Mouse (Mus musculus) heart, embryonic 11.5 days (tissue): ENCODE measurements at regions not wholly inside any gene's neighbourhood (a gene's known extent, or its start where the extent isn't known, plus 50 kb on each side); places are given as distances from the start of the nearest gene placed in this dataset.

Experiments used
- ATAC-seq: fragments of 200-750 bp; cut with Nextera tagmentation; replicated peaks from 2 replicates; pipeline ENCODE4 v1.8.0; 2017; ENCODE audit warnings: moderate library complexity; ENCODE audit not compliant: insufficient number of reproducible peaks, low FRiP score, low TSS enrichment
- H3K27ac ChIP-seq: fragments of 300-500 bp; sonication (generic); 2 replicates; pipeline ENCODE4 v1.5.1; 2014; ENCODE audit warnings: mild to moderate bottlenecking, low read depth, low read length
- H3K27me3 ChIP-seq: fragments of 300-500 bp; sonication (generic); 2 replicates; pipeline ENCODE4 v1.6.1; 2014; ENCODE audit warnings: mild to moderate bottlenecking, low read length, mixed read lengths; ENCODE audit not compliant: control insufficient read depth, insufficient read depth
- H3K36me3 ChIP-seq: fragments of 300-500 bp; sonication (generic); 2 replicates; pipeline ENCODE4 v1.6.1; 2014; ENCODE audit warnings: mild to moderate bottlenecking, low read length, moderate library complexity, mixed read lengths; ENCODE audit not compliant: control insufficient read depth, insufficient read depth
- H3K4me1 ChIP-seq: fragments of 300-500 bp; sonication (generic); 2 replicates; pipeline ENCODE4 v1.6.1; 2014; ENCODE audit warnings: low read length; ENCODE audit not compliant: control insufficient read depth, insufficient read depth
- H3K4me2 ChIP-seq: fragments of 300-500 bp; sonication (generic); 2 replicates; pipeline ENCODE4 v1.6.1; 2014; ENCODE audit warnings: mild to moderate bottlenecking, moderate library complexity
- H3K4me3 ChIP-seq: fragments of 300-500 bp; sonication (generic); 2 replicates; pipeline ENCODE4 v1.5.1; 2014; ENCODE audit warnings: low read depth, low read length
- H3K9ac ChIP-seq: fragments of 300-500 bp; sonication (generic); 2 replicates; pipeline ENCODE4 v1.6.1; 2014; ENCODE audit warnings: mild to moderate bottlenecking, low read depth, low read length, moderate library complexity
- H3K9me3 ChIP-seq: fragments of 300-500 bp; sonication (generic); replicated peaks from 2 replicates; pipeline ENCODE4 v1.6.1; 2016; ENCODE audit warnings: low read length; ENCODE audit not compliant: control insufficient read depth
- WGBS: fragments of 180-500 bp; shearing (Covaris S2); extraction: QIAGEN DNeasy Blood & Tissue Kit; methylation state at CpG from one replicate; pipeline ENCODE4 v1.1.7; 2014; ENCODE audit not compliant: insufficient replicate concordance; 5-methylcytosine and 5-hydroxymethylcytosine counted together

DNA sequence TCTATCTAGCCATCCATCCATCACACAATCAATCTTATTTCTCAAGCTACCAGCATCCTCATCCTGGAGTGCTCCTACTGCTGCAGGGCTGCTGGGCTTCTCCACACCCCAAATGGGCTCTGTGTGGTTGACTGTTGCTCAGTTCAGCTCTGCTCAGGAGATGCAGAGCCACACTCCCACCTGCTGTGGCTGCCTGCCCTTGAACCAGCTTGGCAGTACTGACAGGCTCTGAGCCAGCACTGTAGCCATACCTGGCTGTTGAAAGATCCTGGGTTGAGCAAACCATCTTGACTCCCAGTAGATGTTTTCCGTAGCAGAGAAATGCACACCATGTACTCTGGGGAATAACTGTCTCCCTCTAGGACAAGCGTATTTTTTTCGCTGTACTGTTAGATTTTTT, 392.6 kb downstream of the Matn1 start:
- no peak for ATAC-seq
- H3K9me3 ChIP-seq: no peaks in the 10 kb centered on the region
- no peak overlapping the region for H3K4me3 ChIP-seq
- H3K9ac ChIP-seq: no peak overlapping the region
- no peak overlapping the region for H3K27ac ChIP-seq
- no peak overlapping the region for H3K4me2 ChIP-seq
- no peaks in the 10 kb centered on the region for H3K4me1 ChIP-seq
- peaks cover 6% of the 10 kb centered on the region; the same call in 1 of the 2 replicates for H3K27me3 ChIP-seq
- WGBS: 91% methylated on average over 3 of the region's 3 CpGs
- H3K36me3 ChIP-seq: no peaks in the 10 kb centered on the region

DNA sequence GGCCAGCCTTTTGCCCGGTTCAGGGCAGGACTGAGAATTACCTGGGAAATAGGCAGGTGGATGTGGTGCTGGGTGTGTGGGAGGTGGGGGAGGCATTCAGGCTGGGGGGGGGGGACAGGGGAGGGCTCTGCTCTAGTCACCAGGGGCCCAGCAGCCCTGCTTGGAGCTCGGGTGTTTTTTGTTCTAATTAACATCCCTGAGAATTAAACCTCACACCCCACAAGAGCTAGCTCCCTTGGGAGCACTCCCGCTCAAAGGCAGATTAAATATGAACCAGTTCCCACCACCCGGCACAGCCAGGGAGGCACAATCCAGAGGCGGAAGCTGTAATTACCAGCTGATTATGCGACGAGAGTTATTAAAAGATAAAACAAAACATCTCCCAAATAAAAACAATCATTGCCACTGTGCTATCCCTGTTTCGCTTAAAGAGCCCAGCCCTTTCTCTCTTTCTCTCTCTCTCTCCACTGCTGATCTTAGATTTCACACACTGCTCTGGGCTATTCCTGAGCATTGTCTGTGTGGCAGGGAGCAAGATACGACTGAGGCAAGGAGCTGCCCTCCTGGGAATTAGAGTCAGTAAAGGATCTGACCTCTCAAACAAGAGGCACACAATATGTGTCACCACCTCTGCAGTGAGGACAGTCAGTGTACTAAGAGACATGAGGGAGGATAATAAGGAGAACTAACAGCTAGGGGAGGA, 397.0 kb downstream of the Matn1 start:
- WGBS: 31% methylated on average over 9 of the region's 9 CpGs
- no peaks in the 10 kb centered on the region for H3K4me1 ChIP-seq
- H3K4me2 ChIP-seq: no peak overlapping the region
- H3K27ac ChIP-seq: no peak overlapping the region
- no peak overlapping the region for H3K4me3 ChIP-seq
- ATAC-seq: no peak
- peaks cover 11% of the 10 kb centered on the region for H3K27me3 ChIP-seq
- no peaks in the 10 kb centered on the region for H3K9me3 ChIP-seq
- H3K9ac ChIP-seq: no peak overlapping the region
- no peaks in the 10 kb centered on the region for H3K36me3 ChIP-seq

DNA sequence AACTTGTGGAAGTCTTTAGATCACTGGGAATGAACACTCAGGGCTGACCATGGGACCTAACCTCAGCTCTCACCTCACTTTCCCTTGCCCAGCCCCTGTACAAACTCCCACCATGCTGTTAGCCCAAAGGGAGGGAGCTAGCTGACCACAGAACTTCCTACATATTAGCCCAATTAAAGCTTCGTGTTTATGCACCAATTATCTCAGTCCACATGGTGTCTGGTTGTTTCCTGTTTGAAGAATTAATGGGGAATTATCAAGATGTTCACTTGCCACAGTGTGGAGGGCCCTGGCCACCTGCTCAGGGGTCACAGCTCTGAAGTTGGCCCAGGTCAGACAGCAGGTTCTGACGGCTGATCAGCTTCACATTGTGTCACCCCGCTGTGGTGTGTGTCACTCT, 402.5 kb downstream of the Matn1 start:
- Histone ChIP-seq H3K4me2 (no peak overlapping the region), H3K9ac (no peak overlapping the region), H3K9me3 (no peaks in the 10 kb centered on the region), H3K36me3 (no peaks in the 10 kb centered on the region), H3K4me1 (no peaks in the 10 kb centered on the region), H3K4me3 (no peak overlapping the region), H3K27me3 (peaks cover 8% of the 10 kb centered on the region), H3K27ac (no peak overlapping the region)
- no peak for ATAC-seq
- WGBS: 65% methylated on average over 3 of the region's 3 CpGs

DNA sequence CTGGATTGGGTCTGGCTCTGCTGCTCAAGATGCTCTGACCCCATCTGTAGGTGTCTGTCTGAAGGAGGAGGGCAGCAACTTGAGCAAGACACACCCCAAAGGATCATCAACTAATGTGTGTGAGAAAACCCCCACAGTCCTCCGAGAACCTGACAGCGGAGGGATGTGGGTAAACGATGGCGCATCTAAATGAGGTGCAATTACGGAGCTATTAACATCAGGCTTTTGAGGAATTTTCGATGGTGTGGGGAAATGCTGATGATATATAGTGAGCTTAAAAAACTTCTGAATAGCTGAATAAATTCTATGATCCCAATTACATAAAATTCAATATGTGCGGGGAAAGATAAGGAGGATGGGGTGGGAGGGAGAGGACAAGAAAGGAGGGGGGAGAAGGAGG, 406.1 kb downstream of the Matn1 start:
- H3K36me3 ChIP-seq: no peaks in the 10 kb centered on the region
- no peak overlapping the region for H3K4me2 ChIP-seq
- H3K4me1 ChIP-seq: no peaks in the 10 kb centered on the region
- no peak overlapping the region for H3K4me3 ChIP-seq
- no peak overlapping the region for H3K27ac ChIP-seq
- 64% methylated on average over 7 of the region's 7 CpGs for WGBS
- H3K9me3 ChIP-seq: no peaks in the 10 kb centered on the region
- no peak overlapping the region for H3K9ac ChIP-seq
- 0 out of 2 replicates have a peak, but pooled peaks cover 2% of the 10 kb centered on the region for H3K27me3 ChIP-seq
- ATAC-seq: no peak

DNA sequence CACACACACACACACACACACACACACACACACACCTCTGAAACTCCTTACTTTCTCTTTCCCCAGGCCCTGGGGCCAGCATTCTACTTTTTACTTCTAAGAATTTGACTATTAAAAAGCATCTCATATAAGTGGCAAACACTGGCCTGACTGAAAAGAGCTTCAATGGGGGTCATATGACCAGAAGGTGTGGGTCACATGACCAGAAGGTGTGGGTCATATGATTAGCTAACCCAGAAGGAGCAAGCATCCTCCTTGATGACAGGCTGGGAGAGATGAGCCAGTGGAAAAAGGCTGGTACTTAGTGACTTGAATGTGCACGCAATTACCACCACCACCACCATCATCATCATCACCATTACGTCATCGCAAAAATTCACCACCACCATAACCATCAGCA, 410.7 kb downstream of the Matn1 start:
- H3K4me1 ChIP-seq: no peaks in the 10 kb centered on the region; the same call in 1 of the 2 replicates
- no peak for ATAC-seq
- WGBS: 86% methylated on average over 3 of the region's 3 CpGs
- H3K4me2 ChIP-seq: no peak overlapping the region
- no peak overlapping the region for H3K4me3 ChIP-seq
- H3K27ac ChIP-seq: no peak overlapping the region
- H3K9ac ChIP-seq: no peak overlapping the region
- H3K27me3 ChIP-seq: 0 out of 2 replicates have a peak, but pooled peaks cover 2% of the 10 kb centered on the region
- no peaks in the 10 kb centered on the region for H3K36me3 ChIP-seq
- no peaks in the 10 kb centered on the region for H3K9me3 ChIP-seq

DNA sequence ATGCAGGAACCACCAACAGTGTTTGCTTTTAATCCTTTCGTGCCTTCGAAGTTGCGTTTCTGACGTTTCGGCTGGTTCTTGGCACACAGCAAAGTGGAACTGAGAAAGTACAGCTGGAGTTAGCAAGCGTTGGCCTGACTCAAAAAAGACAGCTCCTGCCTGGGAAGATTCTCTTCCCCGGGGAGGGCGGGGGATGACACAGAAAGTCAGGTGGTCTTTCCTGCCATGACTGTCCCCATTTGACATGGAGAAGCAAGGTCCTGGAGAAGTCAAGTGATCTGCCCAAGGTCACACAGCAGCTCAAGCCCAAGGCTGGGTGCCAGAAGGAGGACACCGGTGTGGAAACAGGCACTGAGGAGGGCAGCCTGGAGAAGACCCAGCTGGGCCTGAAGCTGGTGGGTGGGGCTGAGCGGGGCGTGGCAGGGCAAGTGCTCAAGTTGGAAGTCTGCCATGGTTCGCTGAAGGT, 411.4 kb downstream of the Matn1 start:
- H3K4me1 ChIP-seq: no peaks in the 10 kb centered on the region; the same call in 1 of the 2 replicates
- H3K4me3 ChIP-seq: no peak overlapping the region
- no peak overlapping the region for H3K4me2 ChIP-seq
- WGBS: 79% methylated on average over 12 of the region's 12 CpGs
- H3K27ac ChIP-seq: no peak overlapping the region
- H3K9me3 ChIP-seq: no peaks in the 10 kb centered on the region
- H3K27me3 ChIP-seq: 0 out of 2 replicates have a peak, but pooled peaks cover 2% of the 10 kb centered on the region
- no peaks in the 10 kb centered on the region for H3K36me3 ChIP-seq
- no peak overlapping the region for H3K9ac ChIP-seq
- ATAC-seq: no peak

DNA sequence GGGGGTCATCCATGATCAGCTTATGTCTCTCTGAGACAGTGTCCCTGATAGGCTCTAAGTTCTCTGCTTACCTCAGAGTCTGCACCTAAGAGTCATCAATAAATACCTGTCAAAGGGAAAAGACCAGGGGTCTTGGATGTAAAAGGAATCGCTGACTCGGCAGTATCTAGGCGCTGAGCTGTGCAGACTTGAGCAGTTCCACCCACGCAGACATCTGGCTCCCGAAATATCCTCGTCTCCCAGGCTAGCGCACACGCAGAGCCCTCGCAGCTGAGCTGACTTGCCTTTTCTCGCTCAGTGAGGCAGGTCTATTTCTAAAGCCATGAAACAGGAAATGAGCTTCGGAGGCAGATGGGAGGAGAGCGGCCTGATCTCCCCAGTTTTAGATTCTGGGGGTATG, 412.1 kb downstream of the Matn1 start:
- no peaks in the 10 kb centered on the region for H3K9me3 ChIP-seq
- 71% methylated on average over 12 of the region's 12 CpGs for WGBS
- no peak overlapping the region for H3K9ac ChIP-seq
- H3K4me1 ChIP-seq: no peaks in the 10 kb centered on the region; the same call in 1 of the 2 replicates
- H3K27ac ChIP-seq: no peak overlapping the region
- H3K27me3 ChIP-seq: 0 out of 2 replicates have a peak, but pooled peaks cover 2% of the 10 kb centered on the region
- no peak overlapping the region for H3K4me3 ChIP-seq
- no peak overlapping the region for H3K4me2 ChIP-seq
- no peak for ATAC-seq
- no peaks in the 10 kb centered on the region for H3K36me3 ChIP-seq

DNA sequence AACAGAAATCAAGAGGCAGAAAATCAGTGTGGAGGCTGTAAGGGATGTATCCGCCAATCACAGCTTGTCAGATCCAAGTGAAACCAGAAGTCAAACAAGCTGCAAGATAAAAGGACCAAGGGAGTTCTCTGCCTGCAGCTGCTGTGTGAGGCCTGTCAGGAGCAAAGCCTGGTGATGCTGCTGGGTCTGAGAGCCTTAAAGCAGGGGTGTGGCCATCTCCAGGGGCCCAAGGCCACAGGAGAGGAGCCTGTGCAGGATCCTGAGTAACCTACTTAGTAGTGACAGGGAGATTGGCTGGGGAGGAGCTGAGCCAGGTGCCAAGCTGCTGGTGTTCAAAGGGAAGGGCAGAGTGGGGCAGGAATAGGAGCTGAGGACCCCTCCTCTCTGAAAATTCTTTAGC, 418.8 kb downstream of the Matn1 start:
- WGBS: 52% methylated on average over 1 of the region's 1 CpGs
- no peak overlapping the region for H3K4me2 ChIP-seq

More for the DNA sequence above, 418.8 kb downstream of the Matn1 start:
- H3K27me3 ChIP-seq: no peaks in the 10 kb centered on the region
- H3K4me1 ChIP-seq: no peaks in the 10 kb centered on the region; the same call in none of the 2 replicates
- no peak overlapping the region for H3K27ac ChIP-seq
- H3K4me3 ChIP-seq: no peak overlapping the region
- no peak for ATAC-seq
- no peaks in the 10 kb centered on the region for H3K9me3 ChIP-seq
- H3K9ac ChIP-seq: no peak overlapping the region
- H3K36me3 ChIP-seq: no peaks in the 10 kb centered on the region
